Mouse (Mus musculus) embryonic facial prominence, embryonic 10.5 days (tissue): ENCODE measurements around the gene Ncoa7. TPM values are rescaled to one million over a fixed set of nuclear protein-coding genes. Genes with fewer than 3 reads are reported as not detected.

Experiments used
- DNase-seq: peaks from one replicate; pipeline ENCODE4 v3.0.0-alpha.2; 2017; ENCODE audit warnings: low spot score
- H3K27ac ChIP-seq: fragments of 300-500 bp; sonication (generic); replicated peaks from 2 replicates; pipeline ENCODE4 v1.5.1; 2016; ENCODE audit warnings: mild to moderate bottlenecking
- H3K27me3 ChIP-seq: fragments of 300-500 bp; sonication (generic); replicated peaks from 2 replicates; pipeline ENCODE4 v1.6.1; 2016; ENCODE audit warnings: low read depth, mild to moderate bottlenecking; ENCODE audit not compliant: poor library complexity, severe bottlenecking
- H3K36me3 ChIP-seq: fragments of 300-500 bp; sonication (generic); replicated peaks from 2 replicates; pipeline ENCODE4 v1.6.1; 2016; ENCODE audit warnings: mild to moderate bottlenecking, moderate library complexity
- H3K4me1 ChIP-seq: fragments of 300-500 bp; sonication (generic); 2 replicates; pipeline ENCODE4 v1.6.1; 2016
- H3K4me3 ChIP-seq: fragments of 300-500 bp; sonication (generic); 2 replicates; pipeline ENCODE4 v1.5.1; 2016; ENCODE audit warnings: mild to moderate bottlenecking, moderate library complexity
- H3K9me3 ChIP-seq: fragments of 300-500 bp; sonication (generic); 2 replicates; pipeline ENCODE4 v1.6.1; 2016; ENCODE audit warnings: mild to moderate bottlenecking
- WGBS: fragments of 180-500 bp; shearing (Covaris S2); methylation state at CpG from one replicate; pipeline ENCODE4 v1.1.7; 2016; 5-methylcytosine and 5-hydroxymethylcytosine counted together
- polyA plus RNA-seq: library from polyadenylated mRNA; unstranded; fragments of >200 nt; fragmentation: Nextera tagmentation; extraction: Ambion mirVana; gene quantifications from 2 replicates; pipeline ENCODE4 v1.2.1, GENCODE M21; 2016

Gene Ncoa7
- polyA plus RNA-seq, result 7.6 and 8.8 TPM in 2 replicates

- under 1% methylated on average over 89 of the region's 89 CpGs for WGBS
- DNase-seq, result peak; percentile 89
- no peaks in the 10 kb centered on the region for H3K36me3 ChIP-seq
- H3K27ac ChIP-seq, result peak within 1 kb of the TSS; percentile 97
- peak within 1 kb of the TSS; percentile 71 for H3K4me3 ChIP-seq
- H3K27me3 ChIP-seq, result no peaks in the 10 kb centered on the region
- peaks cover 12% of the 10 kb centered on the region for H3K4me1 ChIP-seq
- H3K9me3 ChIP-seq, result no peaks in the 10 kb centered on the region
These were observed at the start of gene Ncoa7 for GRCm38 (mm10) chr10:30802681-30803586. Gene Ncoa7 (minus strand): TSS chr10:30803326.

DNA sequence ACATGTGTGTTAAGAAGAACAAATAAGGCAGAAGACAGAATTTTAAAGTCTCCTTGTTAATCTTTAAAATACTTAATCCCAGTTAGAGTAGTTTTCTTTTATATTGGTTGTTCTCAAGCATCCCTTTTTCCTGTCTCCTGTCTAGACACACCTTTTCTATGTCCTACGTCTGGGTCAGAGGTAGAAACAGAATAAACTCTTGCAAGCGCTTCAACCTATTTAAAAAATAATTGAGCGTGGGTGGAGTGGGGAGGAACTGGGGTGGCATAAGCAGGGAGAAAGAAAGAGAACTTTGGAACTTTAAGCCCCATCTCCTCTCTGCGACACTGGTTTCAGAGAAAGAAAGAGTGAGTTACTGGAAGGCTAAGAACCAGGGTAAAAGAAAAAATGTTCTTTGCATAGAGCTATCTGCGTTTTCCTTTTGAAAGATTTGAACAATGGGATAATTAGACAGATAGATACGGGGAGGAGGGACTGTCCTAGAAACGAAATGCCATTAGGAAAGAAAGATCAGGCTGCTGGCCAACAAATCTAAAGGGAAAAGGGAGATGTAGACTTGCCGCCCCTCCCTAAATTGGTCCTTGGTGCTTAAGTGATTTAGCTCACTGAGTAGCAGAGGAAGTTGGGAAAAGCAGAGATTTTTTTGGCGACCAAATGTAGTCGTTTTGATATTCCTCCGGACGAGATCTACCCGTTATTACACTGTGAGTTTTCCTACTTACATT, 42.1 kb upstream of the Ncoa7 start:
- 8% methylated on average over 13 of the region's 13 CpGs for WGBS
- no peak for DNase-seq
- Histone ChIP-seq H3K4me3 (no peak overlapping the region), H3K9me3 (no peaks in the 10 kb centered on the region), H3K4me1 (peaks cover 30% of the 10 kb centered on the region), H3K27me3 (peaks cover 66% of the 10 kb centered on the region), H3K36me3 (no peaks in the 10 kb centered on the region), H3K27ac (no peak overlapping the region)

GRCm38 (mm10) chr10:30844191-30845010, 41.3 kb upstream of the Ncoa7 start:
- no peaks in the 10 kb centered on the region for H3K36me3 ChIP-seq
- peak overlapping the region; percentile 70 for H3K4me3 ChIP-seq
- H3K27me3 ChIP-seq, result peaks cover 67% of the 10 kb centered on the region
- peak overlapping the region; percentile 65 for H3K27ac ChIP-seq
- no peaks in the 10 kb centered on the region for H3K9me3 ChIP-seq
- WGBS, result 2% methylated on average over 30 of the region's 30 CpGs
- peak; percentile 70 for DNase-seq
- peaks cover 30% of the 10 kb centered on the region for H3K4me1 ChIP-seq

GRCm38 (mm10) chr10:30843438-30844190, 40.5 kb upstream of the Ncoa7 start:
- H3K36me3 ChIP-seq, result no peaks in the 10 kb centered on the region
- under 1% methylated on average over 21 of the region's 21 CpGs for WGBS
- peak overlapping the region; percentile 70 for H3K4me3 ChIP-seq
- peaks cover 67% of the 10 kb centered on the region for H3K27me3 ChIP-seq
- peak; percentile 57 for DNase-seq
- H3K27ac ChIP-seq, result peak overlapping the region; percentile 65
- H3K4me1 ChIP-seq, result peaks cover 30% of the 10 kb centered on the region
- no peaks in the 10 kb centered on the region for H3K9me3 ChIP-seq

GRCm38 (mm10) chr10:30842643-30843437, 39.7 kb upstream of the Ncoa7 start, which contains the start of gene Hey2:
Gene Hey2 (minus strand): TSS chr10:30842801.
- Histone ChIP-seq H3K27ac (peak within 1 kb of the TSS; percentile 65; the same call in 1 of the 2 replicates), H3K9me3 (no peaks in the 10 kb centered on the region), H3K27me3 (peaks cover 67% of the 10 kb centered on the region), H3K4me1 (peaks cover 30% of the 10 kb centered on the region), H3K4me3 (peak within 1 kb of the TSS; percentile 70), H3K36me3 (no peaks in the 10 kb centered on the region)
- peak; percentile 99 for DNase-seq
- WGBS, result under 1% methylated on average over 70 of the region's 70 CpGs

DNA sequence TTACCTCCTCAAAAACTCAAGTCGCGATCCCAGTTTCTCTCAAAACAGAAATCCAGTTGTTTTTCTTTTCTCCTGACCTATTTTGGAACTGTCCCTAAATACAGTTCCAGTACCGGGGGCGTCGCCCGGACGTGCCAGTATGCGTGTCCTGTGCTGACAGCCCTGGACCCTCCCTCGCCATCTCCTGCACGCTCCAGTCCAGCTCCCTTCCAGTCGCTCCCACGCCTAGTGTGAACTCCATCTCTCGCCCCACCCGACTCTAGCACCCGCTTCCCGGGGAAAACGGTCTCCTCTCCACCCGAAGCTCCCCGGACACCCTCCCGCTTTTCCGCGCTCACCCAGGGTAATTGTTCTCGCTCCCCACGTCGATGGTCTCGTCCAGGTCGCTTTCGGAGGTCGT, 39.1 kb upstream of the Ncoa7 start:
- Histone ChIP-seq H3K27ac (peak overlapping the region; percentile 65; the same call in 1 of the 2 replicates), H3K9me3 (no peaks in the 10 kb centered on the region), H3K36me3 (no peaks in the 10 kb centered on the region), H3K4me1 (peaks cover 30% of the 10 kb centered on the region), H3K4me3 (peak overlapping the region; percentile 70), H3K27me3 (peaks cover 61% of the 10 kb centered on the region)
- under 1% methylated on average over 29 of the region's 29 CpGs for WGBS
- peak; percentile 62 for DNase-seq

DNA sequence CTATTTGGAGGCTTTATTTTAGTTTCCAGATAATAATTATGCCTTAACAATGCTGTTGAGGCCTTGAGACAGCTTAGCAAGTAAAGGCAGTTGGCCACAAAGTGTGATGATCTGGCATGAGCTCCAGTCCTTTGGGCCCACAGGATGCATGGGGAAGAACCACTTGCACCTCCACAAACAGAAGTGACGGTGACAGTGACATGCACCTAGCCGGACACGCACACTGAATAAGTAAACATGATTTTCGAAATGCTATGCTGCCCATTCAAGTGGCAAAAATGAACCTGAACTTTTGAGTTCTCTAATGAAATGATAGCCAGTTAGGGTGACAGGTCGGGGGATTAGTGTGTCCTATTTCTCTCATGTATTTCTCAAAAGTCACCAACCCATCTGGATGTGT, 37.7 kb upstream of the Ncoa7 start:
- H3K27me3 ChIP-seq, result peaks cover 47% of the 10 kb centered on the region
- no peak overlapping the region for H3K4me3 ChIP-seq
- 79% methylated on average over 5 of the region's 5 CpGs for WGBS
- DNase-seq, result no peak
- H3K4me1 ChIP-seq, result peaks cover 30% of the 10 kb centered on the region
- no peaks in the 10 kb centered on the region for H3K9me3 ChIP-seq
- H3K36me3 ChIP-seq, result no peaks in the 10 kb centered on the region
- no peak overlapping the region for H3K27ac ChIP-seq

GRCm38 (mm10) chr10:30838188-30838587, 35.1 kb upstream of the Ncoa7 start:
- H3K27ac ChIP-seq, result no peak overlapping the region
- H3K36me3 ChIP-seq, result peaks cover 6% of the 10 kb centered on the region; the same call in 1 of the 2 replicates
- no peak for DNase-seq
- no peaks in the 10 kb centered on the region for H3K9me3 ChIP-seq
- no peak overlapping the region for H3K4me3 ChIP-seq
- WGBS, result 5% methylated on average over 1 of the region's 1 CpGs
- H3K27me3 ChIP-seq, result peaks cover 22% of the 10 kb centered on the region
- H3K4me1 ChIP-seq, result peaks cover 10% of the 10 kb centered on the region; the same call in 1 of the 2 replicates

DNA sequence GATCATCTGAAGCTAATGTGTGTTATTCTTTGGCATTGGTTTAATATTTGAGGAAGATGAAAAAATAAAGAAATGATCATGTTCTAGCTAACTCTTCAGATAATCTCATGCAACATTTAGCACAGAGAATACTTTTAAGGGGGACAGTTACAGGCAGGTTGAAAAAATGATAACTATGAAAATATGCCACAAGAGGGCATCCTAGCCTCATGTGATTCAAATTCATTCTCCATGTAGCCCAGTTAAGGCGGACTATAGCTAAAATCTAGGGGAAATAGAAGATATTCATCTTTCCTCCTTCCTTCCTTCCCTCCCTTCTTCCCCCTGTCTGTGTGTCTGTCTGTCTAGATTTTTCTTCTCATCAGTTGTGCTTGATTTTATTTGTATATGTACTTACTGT, 21.9 kb upstream of the Ncoa7 start:
- DNase-seq, result no peak
- H3K4me3 ChIP-seq, result no peak overlapping the region
- no peaks in the 10 kb centered on the region for H3K4me1 ChIP-seq
- H3K27me3 ChIP-seq, result no peaks in the 10 kb centered on the region
- H3K27ac ChIP-seq, result no peak overlapping the region
- H3K36me3 ChIP-seq, result no peaks in the 10 kb centered on the region
- no peaks in the 10 kb centered on the region for H3K9me3 ChIP-seq
- 13% methylated on average over 1 of the region's 1 CpGs for WGBS

DNA sequence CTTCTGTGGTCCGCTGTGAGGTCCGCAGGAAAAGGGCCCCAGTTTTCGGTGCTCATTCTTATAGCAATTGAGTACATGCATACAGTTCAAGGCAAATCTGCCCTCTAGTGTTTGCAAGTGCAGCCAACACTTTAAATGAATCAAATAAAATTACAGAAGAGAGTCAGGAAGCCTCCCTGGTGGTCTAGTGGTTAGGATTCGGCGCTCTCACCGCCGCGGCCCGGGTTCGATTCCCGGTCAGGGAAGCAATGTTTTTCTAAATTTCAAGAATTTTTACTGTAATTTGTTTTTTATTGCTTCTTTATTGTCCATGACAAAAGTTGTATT, 7.8 kb upstream of the Ncoa7 start:
- 14% methylated on average over 11 of the region's 11 CpGs for WGBS
- H3K4me1 ChIP-seq, result no peaks in the 10 kb centered on the region
- H3K9me3 ChIP-seq, result no peaks in the 10 kb centered on the region
- no peak overlapping the region for H3K27ac ChIP-seq
- peak overlapping the region; percentile 53 for H3K4me3 ChIP-seq
- H3K36me3 ChIP-seq, result no peaks in the 10 kb centered on the region
- peak; percentile 78 for DNase-seq
- no peaks in the 10 kb centered on the region for H3K27me3 ChIP-seq
